Mouse (Mus musculus) ES-E14 (cell line): ENCODE results near the gene Cdh18.

Experiments
- HCFC1 ChIP-seq: IDR thresholded peaks from 2 replicates; pipeline ENCODE4 v1.6.1; 2012; ENCODE audit warnings: low read length, inconsistent platforms, borderline replicate concordance; ENCODE audit not compliant: insufficient read depth
- MAFK ChIP-seq: IDR thresholded peaks from 2 replicates; pipeline ENCODE4 v1.6.1; 2014; ENCODE audit warnings: mild to moderate bottlenecking, low read depth, low read length, inconsistent platforms; ENCODE audit not compliant: insufficient read depth
- ZC3H11A ChIP-seq: IDR thresholded peaks from 2 replicates; pipeline ENCODE4 v1.6.1; 2012; ENCODE audit warnings: low read depth, mild to moderate bottlenecking, inconsistent platforms, low read length, borderline replicate concordance

GRCm38 (mm10) chr15:23035551-23036207 is 486.9 kb downstream of the Cdh18 start:
- TF ChIP-seq ZC3H11A (no peak), MAFK (no peak), HCFC1 (no peak)
